Mouse (Mus musculus): ENCODE results near the gene Igsf8.
A peak's percentile ranks its signal among the peaks of the same experiment; 100 is the strongest.

Gene Igsf8

DNA sequence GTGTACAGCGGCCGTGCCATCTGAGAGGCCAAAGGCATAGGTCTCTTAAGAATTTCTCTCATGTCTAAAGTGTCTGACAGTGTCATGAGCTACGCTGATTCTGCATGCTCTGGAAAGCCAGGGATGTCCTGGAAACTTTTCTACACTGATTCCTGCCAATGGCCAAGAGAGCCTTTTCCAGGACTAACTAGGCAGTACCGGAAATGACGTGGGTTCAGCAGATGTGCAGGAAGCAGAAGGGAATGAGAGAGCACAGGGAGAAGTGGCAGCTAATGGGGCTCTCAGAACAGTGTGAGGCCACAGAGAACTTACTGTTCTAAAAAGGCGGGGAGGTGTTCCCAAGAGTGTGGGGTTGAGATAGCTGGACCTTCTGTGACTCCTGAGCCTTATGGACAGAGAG, 11.9 kb downstream of the Igsf8 start:
- no peak for DNase-seq (ENCODE audit: low spot score in 2 of 2)

DNA sequence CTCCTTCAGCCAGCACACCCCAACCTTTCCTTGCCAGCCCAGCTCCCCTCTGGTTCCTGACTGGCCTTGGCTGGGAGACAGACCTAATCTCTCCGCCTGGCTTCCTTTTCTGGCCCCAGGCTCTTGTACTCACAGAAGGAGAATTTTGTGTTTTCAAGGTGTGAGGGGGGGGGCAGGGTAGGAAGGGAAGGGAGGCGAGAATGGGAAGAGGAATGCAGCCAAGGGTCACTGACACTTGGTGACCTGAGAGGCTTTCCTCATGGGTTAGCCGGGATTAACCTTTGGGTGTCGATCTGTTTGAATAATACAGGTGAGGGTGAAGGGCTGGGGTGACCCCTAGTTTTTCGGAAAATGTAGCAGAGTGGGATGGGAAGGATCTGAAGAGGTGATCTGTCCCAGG, 12.7 kb downstream of the Igsf8 start:
- DNase-seq (ENCODE audit: low spot score in 2 of 2), result no peak

- no peak for DNase-seq (ENCODE audit: low spot score in 2 of 2)
Observed at GRCm38 (mm10) chr1:172274547-172274946, 13.1 kb downstream of the Igsf8 start.

DNA sequence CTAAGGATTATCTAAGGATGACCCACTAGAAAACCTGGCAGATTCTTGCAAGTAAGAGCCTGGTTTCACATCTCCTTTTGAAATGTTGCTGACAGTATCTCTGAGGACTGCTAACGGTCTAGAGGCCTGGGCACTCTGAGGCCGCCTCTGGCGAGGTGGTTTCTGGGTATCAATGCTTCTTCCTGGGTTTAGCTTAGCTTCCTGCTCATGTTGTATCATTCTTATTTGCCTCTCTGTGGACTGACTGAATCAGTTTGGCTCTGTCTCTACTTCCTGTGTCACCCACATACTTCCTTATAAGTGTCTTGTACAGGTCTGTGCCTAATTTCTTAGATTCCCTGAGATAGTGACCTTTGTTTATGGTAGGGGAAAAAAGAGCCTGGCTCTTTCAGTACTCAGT, 15.7 kb downstream of the Igsf8 start:
- peak; percentile 72 to 76 for DNase-seq (ENCODE audit: low spot score in 2 of 2)

DNA sequence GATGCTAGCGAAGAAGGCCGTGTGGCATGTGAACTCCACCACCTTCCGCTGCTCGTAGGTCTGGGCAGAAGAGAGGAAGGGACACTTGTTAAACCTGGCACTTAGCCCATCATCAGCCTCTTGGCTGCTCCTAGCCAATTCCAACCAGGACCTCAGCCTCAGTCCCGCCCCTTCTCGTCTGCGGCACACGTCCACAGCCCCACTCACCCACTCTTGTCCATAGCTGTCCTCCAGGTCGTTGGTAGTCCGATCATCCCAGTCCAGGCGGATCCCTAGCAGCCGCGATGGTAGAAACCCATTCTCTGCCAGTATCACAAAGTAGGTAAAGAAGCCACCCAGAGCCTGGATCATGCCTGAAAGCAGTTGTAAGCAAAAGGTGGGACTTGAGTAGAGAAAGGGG, 16.9 kb downstream of the Igsf8 start:
- no peak for DNase-seq (ENCODE audit: low spot score in 2 of 2)

GRCm38 (mm10) chr1:172279768-172280509, 18.5 kb downstream of the Igsf8 start:
- no peak for DNase-seq (ENCODE audit: low spot score in 2 of 2)

GRCm38 (mm10) chr1:172281522-172282254, 20.2 kb downstream of the Igsf8 start:
- no peak for DNase-seq (ENCODE audit: low spot score in 2 of 2)

GRCm38 (mm10) chr1:172283073-172283472, 21.6 kb downstream of the Igsf8 start:
- no peak for DNase-seq (ENCODE audit: low spot score in 2 of 2)

GRCm38 (mm10) chr1:172284221-172284620, 22.8 kb downstream of the Igsf8 start:
- no peak for DNase-seq (ENCODE audit: low spot score in 2 of 2)

GRCm38 (mm10) chr1:172286740-172287139, 25.3 kb downstream of the Igsf8 start:
- no peak for DNase-seq (ENCODE audit: low spot score in 2 of 2)

DNA sequence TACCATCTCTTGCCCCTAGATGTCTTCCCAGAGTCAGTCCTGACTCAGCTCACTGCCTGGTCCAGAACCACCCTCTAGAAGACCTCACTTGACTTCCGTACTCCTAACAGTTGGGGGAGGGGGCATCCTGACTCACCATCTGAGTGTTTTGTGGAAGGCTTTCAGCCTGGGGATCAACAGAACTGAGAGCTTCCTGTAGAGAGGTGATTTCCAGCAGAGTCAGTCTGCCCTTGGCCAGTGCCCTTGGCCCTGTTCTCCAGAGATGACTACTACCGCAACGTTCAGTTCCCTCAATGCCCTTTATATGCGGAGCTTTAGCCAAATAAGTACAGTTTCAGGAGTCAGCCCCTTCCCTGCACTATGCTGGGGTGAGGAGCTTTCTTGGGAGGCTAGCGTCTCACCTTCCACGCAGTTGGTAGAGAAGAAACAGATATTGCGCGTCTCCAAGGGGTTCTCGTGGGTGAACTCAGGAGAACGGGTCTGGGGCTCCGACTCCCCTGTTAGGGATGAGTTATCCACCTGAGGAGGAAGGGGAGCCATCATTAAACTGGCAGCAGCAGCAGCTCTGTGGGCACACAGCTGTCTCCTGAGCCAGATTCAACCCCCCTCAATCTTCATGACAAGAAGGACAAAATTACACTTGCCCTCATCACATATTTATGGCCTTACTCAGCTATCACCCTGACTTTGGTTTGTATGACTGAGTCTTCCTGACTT, 27.6 kb downstream of the Igsf8 start:
- no peak for DNase-seq (ENCODE audit: low spot score in 2 of 2)

DNA sequence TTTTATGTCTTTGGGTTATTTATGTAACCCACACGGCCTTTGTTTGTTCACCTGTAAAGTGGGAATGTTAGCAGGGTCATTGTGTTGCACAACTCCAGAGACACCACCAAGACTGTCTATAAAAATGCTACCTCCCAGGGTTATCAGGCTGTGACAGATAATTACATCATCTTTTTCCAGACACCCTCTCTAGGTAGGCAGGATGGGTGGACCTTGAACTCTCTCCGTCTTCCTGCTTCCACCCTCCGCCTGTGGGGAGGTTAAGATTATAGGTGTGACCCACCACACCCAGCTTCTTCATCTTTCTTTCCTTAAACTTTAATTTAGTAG, 28.1 kb downstream of the Igsf8 start:
- DNase-seq (ENCODE audit: low spot score in 2 of 2), result no peak

DNA sequence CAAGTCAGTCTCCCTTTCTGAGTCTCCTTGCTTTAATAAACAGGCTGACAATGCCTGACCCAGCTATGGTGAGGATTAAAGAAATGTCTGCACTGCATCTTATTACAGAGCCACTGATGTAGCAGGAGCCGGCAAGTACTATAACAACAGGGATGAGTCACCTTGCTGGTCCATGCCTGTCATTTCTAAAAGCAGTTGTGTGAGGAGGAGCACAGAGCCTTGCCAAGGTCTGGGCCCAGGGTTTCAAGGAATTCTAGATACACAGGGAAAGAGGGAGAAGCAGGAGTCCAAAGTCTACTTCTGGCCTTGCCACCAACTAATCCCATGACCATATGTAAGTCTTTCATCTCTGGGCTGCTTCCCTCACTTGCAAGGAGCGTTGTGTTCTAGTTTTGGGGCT, 31.4 kb downstream of the Igsf8 start:
- no peak for DNase-seq (ENCODE audit: low spot score in 2 of 2)

DNA sequence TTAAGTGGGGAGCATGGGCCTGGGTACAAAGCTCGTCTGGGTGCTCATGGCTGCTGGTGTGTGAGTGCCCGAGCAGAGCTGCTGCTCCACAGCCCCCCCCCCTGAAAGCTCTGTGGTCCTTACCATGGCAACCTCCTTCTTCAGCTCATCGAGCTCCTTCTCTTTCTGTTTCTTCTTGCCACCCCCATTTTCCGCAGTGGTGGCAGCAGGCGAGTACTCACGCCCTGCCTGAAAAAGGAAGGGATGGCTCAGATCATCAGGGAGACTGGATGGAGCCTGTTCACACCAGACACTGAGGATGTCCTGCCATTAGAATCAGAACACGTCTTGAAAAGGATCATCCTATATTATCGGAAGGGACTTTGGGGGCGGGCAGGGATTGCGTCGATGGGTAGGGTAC, 32.0 kb downstream of the Igsf8 start:
- DNase-seq (ENCODE audit: low spot score in 2 of 2), result no peak

DNA sequence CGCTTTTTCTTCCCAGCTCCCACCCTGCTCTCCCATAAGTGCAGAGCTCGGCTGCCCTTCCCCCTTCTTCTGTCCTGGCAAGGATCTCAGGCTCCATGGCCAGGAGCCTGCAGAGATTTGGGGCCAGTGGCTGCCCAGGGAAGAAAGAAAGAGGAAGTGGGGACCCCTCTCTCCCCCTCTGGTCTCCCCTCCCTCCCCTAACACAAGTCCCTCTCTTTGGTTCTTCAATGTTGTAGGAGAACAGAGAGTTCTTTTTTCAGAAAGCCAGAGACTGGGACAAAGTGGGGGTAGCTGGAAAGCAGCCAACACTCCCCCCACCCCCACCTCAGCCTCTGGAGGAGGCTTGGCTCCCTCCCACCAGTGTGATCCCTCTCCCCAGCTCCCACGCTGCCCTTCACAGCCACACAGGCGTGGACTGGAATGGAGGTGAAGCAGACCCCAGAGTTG, 34.3 kb downstream of the Igsf8 start:
- no peak for DNase-seq (ENCODE audit: low spot score in 2 of 2)

DNA sequence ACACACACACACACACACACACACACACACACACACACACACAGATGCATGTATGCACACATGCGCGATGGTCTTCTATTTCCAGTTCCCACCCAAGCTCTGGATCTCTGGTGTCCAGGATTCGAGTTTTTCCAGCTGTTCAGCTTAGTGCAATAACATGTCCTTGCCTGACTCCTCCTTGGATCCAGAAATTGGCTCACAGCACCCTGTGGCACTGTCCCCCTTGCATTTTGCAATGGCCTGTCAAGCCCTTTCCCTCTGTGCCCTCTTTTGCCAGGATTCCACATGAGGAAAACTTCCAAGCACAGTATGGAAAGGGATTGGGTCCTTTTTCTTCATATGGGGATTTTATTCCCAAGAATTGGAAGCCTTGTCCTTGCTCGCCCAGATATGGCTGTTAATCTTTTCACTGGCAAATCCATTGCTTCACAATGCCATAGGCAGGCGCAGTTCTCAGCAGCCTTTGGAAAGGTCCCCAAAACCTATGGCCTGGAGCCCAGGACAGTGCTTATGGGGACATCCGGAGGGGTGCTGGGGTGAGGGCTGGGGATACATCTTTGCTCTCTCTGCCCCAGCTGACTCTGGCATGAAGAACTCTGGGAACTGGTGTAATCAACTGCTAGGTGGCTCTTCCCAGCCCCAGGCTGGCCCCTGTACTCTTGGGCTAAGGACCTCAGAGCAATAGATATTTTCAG, 35.5 kb downstream of the Igsf8 start:
- no peak for DNase-seq (ENCODE audit: low spot score in 2 of 2)

- no peak for DNase-seq (ENCODE audit: low spot score in 2 of 2)
Observed at GRCm38 (mm10) chr1:172297611-172298537, 36.4 kb downstream of the Igsf8 start, which contains the start of gene Atp1a2. Gene Atp1a2, minus strand, starts transcription at chr1:172298064.

GRCm38 (mm10) chr1:172299528-172299927, 38.1 kb downstream of the Igsf8 start:
- no peak for DNase-seq (ENCODE audit: low spot score in 2 of 2)

DNA sequence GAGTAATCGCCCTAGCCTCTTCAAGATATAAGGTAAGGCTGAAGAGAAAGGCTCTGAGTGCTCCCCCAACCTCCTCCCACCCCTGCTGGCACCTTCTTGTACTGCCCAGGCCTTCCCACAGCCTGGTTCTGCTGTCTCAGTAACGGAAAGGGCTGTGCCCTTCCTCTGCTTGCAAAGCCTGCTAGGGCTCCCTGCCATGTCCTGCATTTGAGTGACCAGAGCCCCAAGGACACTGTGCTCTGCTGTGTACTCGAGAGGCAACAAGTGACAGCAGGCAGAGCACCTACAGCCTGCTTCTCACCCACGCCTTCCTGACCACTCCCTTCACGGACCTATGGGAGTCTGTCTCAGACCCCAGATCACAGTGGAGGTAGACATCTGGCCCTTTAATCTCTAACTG, 38.8 kb downstream of the Igsf8 start:
- DNase-seq (ENCODE audit: low spot score in 2 of 2), result no peak

GRCm38 (mm10) chr1:172301180-172301579, 39.7 kb downstream of the Igsf8 start:
- DNase-seq (ENCODE audit: low spot score in 2 of 2), result no peak

- no peak for DNase-seq (ENCODE audit: low spot score in 2 of 2)
Observed at GRCm38 (mm10) chr1:172302311-172302710, 40.9 kb downstream of the Igsf8 start.
